Mouse (Mus musculus) embryo, embryonic 10.5 days (tissue): ENCODE measurements around the gene Ppip5k1.
"Not testable (repeated sequence)": the region's sequence is repeated elsewhere in the genome, so short reads cannot be mapped to it uniquely, and the experiment has no call there.

ENCODE experiments used
- DNase-seq: peaks from one replicate; pipeline ENCODE4 v3.0.0-alpha.2; 2015; ENCODE audit warnings: low spot score

Ppip5k1 gene

GRCm38 (mm10) chr2:121354820-121355592 is at the start of gene Ppip5k1:
Ppip5k1 (minus strand) TSS chr2:121355396.
- peak; percentile 97 for DNase-seq

- DNase-seq = no peak
Measured at GRCm38 (mm10) chr2:121403296-121403695, 48.1 kb upstream of the Ppip5k1 start.

GRCm38 (mm10) chr2:121396624-121397023 is 41.4 kb upstream of the Ppip5k1 start:
- DNase-seq = peak; percentile 95

GRCm38 (mm10) chr2:121386961-121387575 is 31.9 kb upstream of the Ppip5k1 start, which contains the start of gene Strc:
Strc (minus strand) TSS chr2:121387168.
- DNase-seq = not testable (repeated sequence)

- DNase-seq = no peak
Measured at GRCm38 (mm10) chr2:121374766-121375165, 19.6 kb upstream of the Ppip5k1 start.

- no peak for DNase-seq
Measured at GRCm38 (mm10) chr2:121372266-121372665, 17.1 kb upstream of the Ppip5k1 start.

- no peak for DNase-seq
Measured at GRCm38 (mm10) chr2:121370921-121371320, 15.7 kb upstream of the Ppip5k1 start.

- no peak for DNase-seq
Measured at GRCm38 (mm10) chr2:121368831-121369230, 13.6 kb upstream of the Ppip5k1 start.

- DNase-seq = no peak
Measured at GRCm38 (mm10) chr2:121363656-121364055, 8.5 kb upstream of the Ppip5k1 start.

GRCm38 (mm10) chr2:121359461-121359860 is 4.3 kb upstream of the Ppip5k1 start:
- no peak for DNase-seq

GRCm38 (mm10) chr2:121358381-121358780 is 3.2 kb upstream of the Ppip5k1 start:
- peak; percentile 77 for DNase-seq

GRCm38 (mm10) chr2:121357961-121358360 is 2.8 kb upstream of the Ppip5k1 start:
- DNase-seq = no peak

GRCm38 (mm10) chr2:121357494-121357893 is 2.3 kb upstream of the Ppip5k1 start, which contains the start of gene Ckmt1:
Ckmt1 (plus strand) TSS chr2:121357714.
- no peak for DNase-seq

- no peak for DNase-seq
Measured at GRCm38 (mm10) chr2:121354378-121354777, 818 bp downstream of the Ppip5k1 start.

- no peak for DNase-seq
Measured at GRCm38 (mm10) chr2:121353156-121353555, 2.0 kb downstream of the Ppip5k1 start.

GRCm38 (mm10) chr2:121339057-121339456 is 16.1 kb downstream of the Ppip5k1 start:
- DNase-seq = no peak

- no peak for DNase-seq
Measured at GRCm38 (mm10) chr2:121329492-121329891, 25.7 kb downstream of the Ppip5k1 start.

- DNase-seq = no peak
Measured at GRCm38 (mm10) chr2:121323693-121324470, 31.3 kb downstream of the Ppip5k1 start.

- DNase-seq = no peak
Measured at GRCm38 (mm10) chr2:121323041-121323440, 32.2 kb downstream of the Ppip5k1 start.

- DNase-seq = no peak
Measured at GRCm38 (mm10) chr2:121316278-121316677, 38.9 kb downstream of the Ppip5k1 start.

GRCm38 (mm10) chr2:121308997-121309416 is 46.2 kb downstream of the Ppip5k1 start:
- peak; percentile 30 for DNase-seq

- no peak for DNase-seq
Measured at GRCm38 (mm10) chr2:121300036-121300435, 55.2 kb downstream of the Ppip5k1 start.
